Mouse (Mus musculus) cerebellum, adult (tissue): Measurements from ENCODE around the gene Yrdc.

ENCODE experiments used
- ATAC-seq: cut with Nextera tagmentation; 2 replicates; pipeline ENCODE4 v1.9.2; 2017; ENCODE audit warnings: mild to moderate bottlenecking, moderate library complexity, mixed read lengths; ENCODE audit not compliant: insufficient number of reproducible peaks, low FRiP score, low TSS enrichment

Gene Yrdc

GRCm38 (mm10) chr4:124850261-124850913 lies at the start of gene Yrdc:
Gene Yrdc, plus strand, starts transcription at chr4:124850679.
- ATAC-seq: peak; percentile 85

GRCm38 (mm10) chr4:124801552-124802308 lies 48.7 kb upstream of the Yrdc start, which contains the start of gene Mtf1:
Gene Mtf1, plus strand, starts transcription at chr4:124802104.
- ATAC-seq: peak; percentile 64

GRCm38 (mm10) chr4:124802309-124803260 lies 47.9 kb upstream of the Yrdc start:
- peak; percentile 95 for ATAC-seq

- ATAC-seq: no peak
Measured at GRCm38 (mm10) chr4:124803406-124803805, 47.1 kb upstream of the Yrdc start.

GRCm38 (mm10) chr4:124808511-124808910 lies 42.0 kb upstream of the Yrdc start:
- ATAC-seq: no peak

GRCm38 (mm10) chr4:124809136-124809883 lies 41.2 kb upstream of the Yrdc start:
- no peak for ATAC-seq

- ATAC-seq: no peak
Measured at GRCm38 (mm10) chr4:124810056-124810455, 40.4 kb upstream of the Yrdc start.

- ATAC-seq: no peak
Measured at GRCm38 (mm10) chr4:124811347-124811975, 39.0 kb upstream of the Yrdc start.

- no peak for ATAC-seq
Measured at GRCm38 (mm10) chr4:124815901-124816300, 34.6 kb upstream of the Yrdc start.

GRCm38 (mm10) chr4:124817803-124818202 lies 32.7 kb upstream of the Yrdc start:
- no peak for ATAC-seq

GRCm38 (mm10) chr4:124818832-124819231 lies 31.6 kb upstream of the Yrdc start:
- ATAC-seq: no peak

- ATAC-seq: no peak
Measured at GRCm38 (mm10) chr4:124824967-124825366, 25.5 kb upstream of the Yrdc start.

GRCm38 (mm10) chr4:124825371-124825965 lies 25.0 kb upstream of the Yrdc start:
- no peak for ATAC-seq

GRCm38 (mm10) chr4:124829671-124830070 lies 20.8 kb upstream of the Yrdc start:
- ATAC-seq: no peak

GRCm38 (mm10) chr4:124832796-124833195 lies 17.7 kb upstream of the Yrdc start:
- no peak for ATAC-seq

GRCm38 (mm10) chr4:124838035-124838700 lies 12.3 kb upstream of the Yrdc start:
- no peak for ATAC-seq

GRCm38 (mm10) chr4:124840998-124841397 lies 9.5 kb upstream of the Yrdc start:
- no peak for ATAC-seq

GRCm38 (mm10) chr4:124843493-124843892 lies 7.0 kb upstream of the Yrdc start:
- 0 out of 2 replicates have a peak, but pooled peaks have one; percentile 31 for ATAC-seq
